Mouse (Mus musculus) midbrain, embryonic 12.5 days (tissue): ENCODE results near the gene Asxl1. TPM values are rescaled to one million over a fixed set of nuclear protein-coding genes. Genes with fewer than 3 reads are reported as not detected.

Experiments used
- ATAC-seq: fragments of 200-750 bp; cut with Nextera tagmentation; 2 replicates; pipeline ENCODE4 v1.8.0; 2017; ENCODE audit warnings: low read depth, moderate TSS enrichment, moderate library complexity; ENCODE audit not compliant: low FRiP score
- H3K27ac ChIP-seq: fragments of 300-500 bp; sonication (generic); replicated peaks from 2 replicates; pipeline ENCODE4 v1.5.1; 2016; ENCODE audit warnings: mild to moderate bottlenecking
- H3K27me3 ChIP-seq: fragments of 300-500 bp; sonication (generic); 2 replicates; pipeline ENCODE4 v1.6.1; 2016; ENCODE audit warnings: mild to moderate bottlenecking
- H3K36me3 ChIP-seq: fragments of 300-500 bp; sonication (generic); 2 replicates; pipeline ENCODE4 v1.6.1; 2016
- H3K4me1 ChIP-seq: fragments of 300-500 bp; sonication (generic); 2 replicates; pipeline ENCODE4 v1.6.1; 2016
- H3K4me2 ChIP-seq: fragments of 300-500 bp; sonication (generic); replicated peaks from 2 replicates; pipeline ENCODE4 v1.6.1; 2016; ENCODE audit warnings: mild to moderate bottlenecking, moderate library complexity
- H3K4me3 ChIP-seq: fragments of 300-500 bp; sonication (generic); 2 replicates; pipeline ENCODE4 v1.5.1; 2016; ENCODE audit warnings: mild to moderate bottlenecking
- H3K9ac ChIP-seq: fragments of 300-500 bp; sonication (generic); replicated peaks from 2 replicates; pipeline ENCODE4 v1.6.1; 2016; ENCODE audit warnings: mild to moderate bottlenecking, moderate library complexity
- H3K9me3 ChIP-seq: fragments of 300-500 bp; sonication (generic); 2 replicates; pipeline ENCODE4 v1.6.1; 2016; ENCODE audit warnings: mild to moderate bottlenecking
- WGBS: fragments of 180-500 bp; shearing (Covaris S2); methylation state at CpG from one replicate; pipeline ENCODE4 v1.1.7; 2016; 5-methylcytosine and 5-hydroxymethylcytosine counted together
- polyA plus RNA-seq: library from polyadenylated mRNA; unstranded; fragments of >200 nt; fragmentation: Nextera tagmentation; extraction: Ambion mirVana; gene quantifications from 2 replicates; pipeline ENCODE4 v1.2.1, GENCODE M21; 2016

Gene Asxl1
- polyA plus RNA-seq, 1 experiment from 2014 or later, result 18.2 TPM

- WGBS, result 20% methylated on average over 9 of the region's 9 CpGs
- Histone ChIP-seq H3K4me2 (no peak overlapping the region), H3K36me3 (peaks cover 42% of the 10 kb centered on the region), H3K4me1 (peaks cover 66% of the 10 kb centered on the region), H3K27me3 (no peaks in the 10 kb centered on the region), H3K27ac (peak overlapping the region; percentile 54), H3K4me3 (no peak overlapping the region), H3K9me3 (no peaks in the 10 kb centered on the region), H3K9ac (0 out of 2 replicates have a peak overlapping the region, but pooled peaks have one; percentile 0)
- peak; percentile 45; the same call in 1 of the 2 replicates for ATAC-seq
Measured at GRCm38 (mm10) chr2:153434880-153435831, 89.5 kb downstream of the Asxl1 start.

GRCm38 (mm10) chr2:153436641-153437305 lies 91.1 kb downstream of the Asxl1 start:
- H3K4me3 ChIP-seq, result no peak overlapping the region
- no peaks in the 10 kb centered on the region for H3K27me3 ChIP-seq
- no peaks in the 10 kb centered on the region for H3K9me3 ChIP-seq
- H3K4me2 ChIP-seq, result no peak overlapping the region
- H3K4me1 ChIP-seq, result peaks cover 82% of the 10 kb centered on the region
- ATAC-seq, result no peak
- H3K9ac ChIP-seq, result no peak overlapping the region
- peak overlapping the region; percentile 15; the same call in 1 of the 2 replicates for H3K27ac ChIP-seq
- 40% methylated on average over 6 of the region's 6 CpGs for WGBS
- H3K36me3 ChIP-seq, result peaks cover 26% of the 10 kb centered on the region

DNA sequence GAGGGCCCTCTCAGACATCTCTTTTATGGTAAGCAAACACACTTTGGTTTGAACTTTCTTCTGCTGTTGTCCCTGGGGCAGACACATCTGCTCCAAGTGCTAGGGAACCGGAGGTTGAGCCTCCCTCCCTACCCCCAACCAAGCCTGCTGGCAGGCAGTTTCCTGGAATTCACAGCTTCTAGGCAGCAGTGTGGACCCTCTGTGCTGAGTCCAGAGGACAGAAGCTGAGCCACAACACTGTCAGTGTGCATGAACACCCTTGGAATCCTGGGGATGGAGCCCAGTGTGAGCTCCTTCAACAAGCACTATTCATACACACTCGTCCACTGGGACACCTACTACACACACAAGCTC lies 91.7 kb downstream of the Asxl1 start:
- H3K4me2 ChIP-seq, result no peak overlapping the region

GRCm38 (mm10) chr2:153440755-153441154 lies 95.1 kb downstream of the Asxl1 start:
- Histone ChIP-seq H3K9ac (peak overlapping the region; percentile 31; the same call in 1 of the 2 replicates), H3K27ac (no peak overlapping the region), H3K9me3 (no peaks in the 10 kb centered on the region), H3K4me1 (peaks cover 71% of the 10 kb centered on the region), H3K27me3 (no peaks in the 10 kb centered on the region), H3K4me2 (peak overlapping the region; percentile 94), H3K36me3 (peaks cover 5% of the 10 kb centered on the region), H3K4me3 (no peak overlapping the region)
- 71% methylated on average over 2 of the region's 2 CpGs for WGBS
- ATAC-seq, result no peak

More for the DNA sequence above, 91.7 kb downstream of the Asxl1 start:
- Histone ChIP-seq H3K27me3 (no peaks in the 10 kb centered on the region), H3K4me3 (no peak overlapping the region), H3K9ac (0 out of 2 replicates have a peak overlapping the region, but pooled peaks have one; percentile 24), H3K4me1 (peaks cover 87% of the 10 kb centered on the region), H3K27ac (peak overlapping the region; percentile 15; the same call in 1 of the 2 replicates), H3K36me3 (peaks cover 22% of the 10 kb centered on the region), H3K9me3 (no peaks in the 10 kb centered on the region)
- ATAC-seq, result no peak
- WGBS, result 41% methylated on average over 2 of the region's 2 CpGs

DNA sequence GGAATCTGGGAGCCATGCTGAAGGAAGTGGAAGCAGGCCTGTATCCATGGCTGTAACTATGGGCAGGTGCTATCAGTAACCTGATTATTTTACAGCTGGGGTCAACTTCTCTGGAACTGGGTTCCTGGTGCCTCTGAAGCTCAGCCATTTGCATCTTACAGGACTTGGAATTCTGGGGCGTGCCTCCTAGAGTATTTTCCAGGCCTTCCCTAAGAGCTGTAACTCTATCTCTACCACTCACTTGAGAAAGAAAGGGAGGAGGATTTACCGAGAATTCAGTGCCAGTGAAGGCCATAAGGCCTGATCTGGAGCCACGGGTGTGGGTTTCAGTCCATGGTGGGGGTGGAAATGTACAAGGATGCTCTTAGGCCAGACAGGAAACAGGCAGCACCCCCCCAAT lies 95.6 kb downstream of the Asxl1 start:
- Histone ChIP-seq H3K27ac (no peak overlapping the region), H3K4me3 (no peak overlapping the region), H3K4me1 (peaks cover 70% of the 10 kb centered on the region), H3K4me2 (peak overlapping the region; percentile 94), H3K9me3 (no peaks in the 10 kb centered on the region), H3K9ac (peak overlapping the region; percentile 31; the same call in 1 of the 2 replicates), H3K36me3 (no peaks in the 10 kb centered on the region), H3K27me3 (no peaks in the 10 kb centered on the region)
- 41% methylated on average over 3 of the region's 3 CpGs for WGBS
- ATAC-seq, result no peak

DNA sequence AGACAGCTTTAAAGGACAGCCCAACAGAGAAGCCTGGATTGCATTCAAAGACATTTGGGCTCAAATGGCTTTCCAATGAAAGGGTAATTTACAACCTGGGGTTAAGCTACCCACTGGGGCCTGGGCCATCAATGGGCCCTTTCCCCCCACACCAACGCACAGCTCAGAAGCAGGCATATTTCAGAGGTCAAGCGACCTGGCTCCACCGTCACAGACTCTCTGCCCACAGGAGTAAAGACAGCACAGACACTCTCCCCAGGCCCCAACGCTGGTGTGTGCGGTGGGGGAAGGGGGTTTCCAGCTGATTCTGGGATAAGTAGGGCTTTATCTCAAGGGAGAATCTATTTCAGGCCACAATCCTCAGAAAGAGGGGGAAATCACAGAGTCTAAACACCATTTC lies 97.1 kb downstream of the Asxl1 start:
- WGBS, result 5% methylated on average over 5 of the region's 5 CpGs
- H3K4me3 ChIP-seq, result peak overlapping the region; percentile 92
- peaks cover 55% of the 10 kb centered on the region for H3K4me1 ChIP-seq
- H3K36me3 ChIP-seq, result no peaks in the 10 kb centered on the region
- peak overlapping the region; percentile 94 for H3K4me2 ChIP-seq
- peaks cover under 1% of the 10 kb centered on the region; the same call in 1 of the 2 replicates for H3K27me3 ChIP-seq
- no peaks in the 10 kb centered on the region for H3K9me3 ChIP-seq
- no peak for ATAC-seq
- peak overlapping the region; percentile 95 for H3K9ac ChIP-seq
- peak overlapping the region; percentile 97 for H3K27ac ChIP-seq

DNA sequence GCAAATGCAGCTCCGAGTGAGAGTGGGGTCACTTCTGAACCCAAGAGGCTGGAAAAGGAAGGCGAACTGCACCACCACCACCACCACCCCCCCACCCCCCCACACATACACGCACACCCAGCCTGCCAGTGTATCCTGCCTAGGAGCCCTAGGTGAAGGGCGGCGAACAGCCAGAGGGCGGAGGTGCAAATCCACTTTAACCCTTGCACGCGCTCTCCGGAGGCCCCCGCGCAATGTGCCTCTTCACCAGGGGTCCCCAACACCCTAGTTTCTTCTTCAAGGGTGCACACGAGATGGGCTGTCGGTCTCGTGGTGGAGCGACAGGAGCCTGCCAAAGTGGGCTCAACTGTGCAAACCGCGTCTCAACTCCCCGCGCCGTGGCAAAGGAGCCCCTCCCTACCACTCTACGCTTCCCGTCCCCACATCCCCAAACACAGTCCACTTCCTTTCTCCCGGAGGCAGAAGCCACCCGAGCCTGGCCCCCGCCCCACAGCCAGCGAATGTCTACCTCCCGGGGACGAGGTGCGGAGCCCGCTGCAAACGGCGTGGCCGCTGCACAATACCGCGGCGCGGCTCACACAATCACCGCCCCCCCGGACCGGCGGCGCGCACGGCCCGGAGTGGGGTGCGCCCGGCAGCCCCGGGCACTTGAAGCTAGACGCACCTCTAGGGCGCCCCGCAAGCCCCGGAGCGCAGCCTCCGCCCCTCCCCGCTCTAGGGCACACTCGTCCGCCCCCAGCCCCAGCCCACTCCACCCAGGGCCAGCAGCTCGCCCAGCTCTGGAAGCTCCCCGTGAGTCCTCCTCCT lies 98.0 kb downstream of the Asxl1 start:
- peaks cover 5% of the 10 kb centered on the region; the same call in 1 of the 2 replicates for H3K27me3 ChIP-seq
- H3K9ac ChIP-seq, result peak overlapping the region; percentile 95
- peak overlapping the region; percentile 97 for H3K27ac ChIP-seq
- no peaks in the 10 kb centered on the region for H3K36me3 ChIP-seq
- H3K4me1 ChIP-seq, result peaks cover 46% of the 10 kb centered on the region
- no peaks in the 10 kb centered on the region for H3K9me3 ChIP-seq
- peak; percentile 64 for ATAC-seq
- H3K4me3 ChIP-seq, result peak overlapping the region; percentile 92
- WGBS, result 0% methylated on average over 56 of the region's 59 CpGs
- H3K4me2 ChIP-seq, result peak overlapping the region; percentile 94

DNA sequence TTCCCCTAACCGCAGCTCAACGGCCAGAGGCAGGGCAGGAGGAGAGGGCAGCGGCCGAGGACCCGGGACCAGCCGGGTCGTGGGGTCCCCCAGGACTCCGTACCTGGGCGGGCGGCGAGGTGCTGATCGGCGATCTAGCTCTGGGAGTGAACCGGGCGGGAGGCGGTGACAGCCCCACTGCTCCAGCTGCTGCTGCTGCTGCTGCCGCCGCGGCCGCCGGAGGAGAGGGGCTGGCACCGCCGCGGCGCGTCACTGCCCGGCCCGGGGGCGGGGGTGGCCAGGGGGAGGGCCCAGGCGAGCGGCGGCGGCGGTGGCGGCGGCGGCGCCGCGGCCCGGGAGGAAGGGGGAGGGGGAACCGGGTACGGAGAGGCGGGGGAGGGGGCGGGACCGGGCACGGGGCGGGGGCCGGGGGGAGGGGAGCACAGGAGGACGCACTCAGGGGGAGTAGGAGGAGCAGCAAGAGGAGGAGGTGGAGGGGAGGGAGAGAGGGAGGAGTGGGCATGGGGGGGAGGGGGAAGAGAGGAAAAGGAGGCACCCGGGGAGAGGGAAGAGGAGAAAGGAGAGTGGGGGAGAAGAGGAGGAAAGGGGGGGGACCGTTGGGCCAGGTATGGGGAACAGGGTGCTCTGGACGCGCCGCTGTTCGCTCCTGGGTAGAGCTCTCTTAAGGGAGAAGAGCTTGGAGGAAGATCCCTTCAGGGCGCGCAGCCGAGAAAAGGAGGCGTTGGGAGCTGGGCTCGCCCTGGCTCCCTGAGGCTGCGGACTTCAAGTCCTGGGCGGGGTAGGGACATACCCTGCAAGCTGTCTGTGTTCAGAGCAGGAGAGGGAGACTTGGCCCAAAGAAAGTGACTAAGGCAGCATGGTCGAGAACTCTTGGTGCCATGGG lies 98.9 kb downstream of the Asxl1 start:
- no peaks in the 10 kb centered on the region for H3K9me3 ChIP-seq
- peak; percentile 74 for ATAC-seq
- H3K36me3 ChIP-seq, result no peaks in the 10 kb centered on the region
- H3K27me3 ChIP-seq, result peaks cover 5% of the 10 kb centered on the region; the same call in 1 of the 2 replicates
- H3K4me2 ChIP-seq, result peak overlapping the region; percentile 94
- H3K27ac ChIP-seq, result peak overlapping the region; percentile 97
- WGBS, result 0% methylated on average over 29 of the region's 64 CpGs
- peaks cover 39% of the 10 kb centered on the region for H3K4me1 ChIP-seq
- peak overlapping the region; percentile 95 for H3K9ac ChIP-seq
- peak overlapping the region; percentile 92 for H3K4me3 ChIP-seq

- Histone ChIP-seq H3K9me3 (no peaks in the 10 kb centered on the region), H3K36me3 (no peaks in the 10 kb centered on the region), H3K27ac (peak overlapping the region; percentile 97), H3K9ac (peak overlapping the region; percentile 95), H3K4me3 (peak overlapping the region; percentile 92), H3K4me2 (peak overlapping the region; percentile 94), H3K27me3 (peaks cover 5% of the 10 kb centered on the region; the same call in 1 of the 2 replicates), H3K4me1 (peaks cover 34% of the 10 kb centered on the region)
- ATAC-seq, result peak; percentile 53
- WGBS, result 0% methylated on average over 59 of the region's 59 CpGs
Measured at GRCm38 (mm10) chr2:153445137-153446016, 99.7 kb downstream of the Asxl1 start.

DNA sequence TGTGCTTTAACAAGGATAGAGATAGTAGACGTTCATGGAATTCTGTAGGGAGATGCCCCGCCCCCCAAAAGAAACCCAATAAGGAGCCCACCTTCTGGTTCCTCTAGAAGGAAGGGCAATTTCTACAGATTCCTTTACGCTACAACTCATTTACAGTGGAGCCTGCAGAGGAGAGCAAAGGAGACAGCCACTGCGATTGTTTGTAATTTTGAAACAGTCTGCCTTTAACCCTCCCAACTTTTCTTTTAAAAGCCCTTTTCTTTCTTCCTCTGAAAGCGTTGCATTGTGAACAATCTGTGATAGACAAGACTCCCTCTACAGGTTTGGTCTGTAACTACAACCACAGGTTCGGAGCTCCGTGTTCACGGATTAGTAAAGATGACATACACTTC lies 100.4 kb downstream of the Asxl1 start:
- peak overlapping the region; percentile 95 for H3K9ac ChIP-seq
- 0% methylated on average over 8 of the region's 8 CpGs for WGBS
- H3K4me2 ChIP-seq, result peak overlapping the region; percentile 94
- no peak for ATAC-seq
- H3K4me3 ChIP-seq, result peak overlapping the region; percentile 92
- peak overlapping the region; percentile 97 for H3K27ac ChIP-seq
- H3K36me3 ChIP-seq, result no peaks in the 10 kb centered on the region
- peaks cover 5% of the 10 kb centered on the region; the same call in 1 of the 2 replicates for H3K27me3 ChIP-seq
- H3K4me1 ChIP-seq, result peaks cover 28% of the 10 kb centered on the region
- no peaks in the 10 kb centered on the region for H3K9me3 ChIP-seq
